Mouse (Mus musculus) MEL (cell line): ENCODE results near the gene Atm. TPM values are rescaled to one million over a fixed set of nuclear protein-coding genes. Genes with fewer than 3 reads are reported as not detected.

ENCODE experiments used
- DNase-seq: peaks from one replicate; pipeline ENCODE4 v3.0.0; 2011; ENCODE audit warnings: low read depth, low spot score
- H3K27ac ChIP-seq: 2 replicates; pipeline ENCODE4 v1.5.1; 2012; ENCODE audit warnings: low read depth, mild to moderate bottlenecking, control low read depth, low read length, moderate library complexity; ENCODE audit not compliant: control insufficient read depth
- H3K27me3 ChIP-seq, 2 experiments: fragments of 150-350 bp in 1 of 2; sonication (generic) in 1 of 2; 2 replicates each; pipeline ENCODE4 v1.6.1; 2012; ENCODE audit warnings: low read length in 2 of 2, mild to moderate bottlenecking in 2 of 2, improper control_type of control experiment in 1 of 2, moderate library complexity in 1 of 2; ENCODE audit not compliant: insufficient read depth in 2 of 2, control insufficient read depth in 1 of 2
- H3K36me3 ChIP-seq, 2 experiments: 2 replicates each; pipeline ENCODE4 v1.6.1; 2012 to 2014; ENCODE audit warnings: low read length in 2 of 2, improper control_type of control experiment in 1 of 2, inconsistent platforms in 1 of 2, mild to moderate bottlenecking in 1 of 2; ENCODE audit not compliant: insufficient read depth in 2 of 2, control insufficient read depth in 1 of 2
- H3K4me1 ChIP-seq, 2 experiments: fragments of 150-350 bp in 1 of 2; sonication (generic) in 1 of 2; 2 replicates each; pipeline ENCODE4 v1.6.1; 2012; ENCODE audit warnings: low read length in 2 of 2, improper control_type of control experiment in 1 of 2, mild to moderate bottlenecking in 1 of 2; ENCODE audit not compliant: insufficient read depth in 2 of 2, control insufficient read depth in 1 of 2
- H3K4me3 ChIP-seq, 2 experiments: fragments of 150-350 bp in 1 of 2; sonication (generic) in 1 of 2; 2 replicates each; pipeline ENCODE4 v1.5.1; 2012; ENCODE audit warnings: low read depth in 2 of 2, low read length in 2 of 2, mild to moderate bottlenecking in 2 of 2, moderate library complexity in 2 of 2, control low read depth in 1 of 2, improper control_type of control experiment in 1 of 2; ENCODE audit not compliant: control insufficient read depth in 1 of 2, insufficient read depth in 1 of 2
- H3K79me2 ChIP-seq: 2 replicates; pipeline ENCODE4 v1.6.1; 2012; ENCODE audit warnings: mild to moderate bottlenecking, low read length, moderate library complexity; ENCODE audit not compliant: control insufficient read depth, poor library complexity, insufficient read depth
- H3K9ac ChIP-seq: 2 replicates; pipeline ENCODE4 v1.6.1; 2012; ENCODE audit warnings: low read depth, mild to moderate bottlenecking, control low read depth, low read length, moderate library complexity; ENCODE audit not compliant: control insufficient read depth, poor library complexity, severe bottlenecking
- H3K9me3 ChIP-seq: fragments of 150-350 bp; sonication (generic); replicated peaks from 2 replicates; pipeline ENCODE4 v1.6.1; 2012; ENCODE audit warnings: mild to moderate bottlenecking, low read length, improper control_type of control experiment, moderate library complexity; ENCODE audit not compliant: insufficient read depth
- BHLHE40 ChIP-seq: IDR thresholded peaks from 2 replicates; pipeline ENCODE4 v1.6.1; 2012; ENCODE audit warnings: low read depth, mild to moderate bottlenecking, inconsistent platforms, low read length, improper control_type of control experiment, borderline replicate concordance
- CTCF ChIP-seq, 3 experiments: IDR thresholded peaks in 2 of 3; conservative IDR thresholded peaks in 1 of 3; 2 replicates each; pipeline ENCODE4 v1.5.1; 2011 to 2012; ENCODE audit warnings: low read length in 3 of 3, low read depth in 2 of 3, mild to moderate bottlenecking in 2 of 3, improper control_type of control experiment in 1 of 3, inconsistent platforms in 1 of 3, mixed read lengths in 1 of 3, moderate library complexity in 1 of 3; ENCODE audit not compliant: control insufficient read depth in 1 of 3, insufficient read depth in 1 of 3, poor library complexity in 1 of 3, severe bottlenecking in 1 of 3
- E2F4 ChIP-seq: IDR thresholded peaks from 2 replicates; pipeline ENCODE4 v1.6.1; 2011; ENCODE audit warnings: low read depth, low read length, improper control_type of control experiment, borderline replicate concordance
- ELF1 ChIP-seq: IDR thresholded peaks from 2 replicates; pipeline ENCODE4 v1.6.1; 2014; ENCODE audit warnings: low read depth, mild to moderate bottlenecking, inconsistent platforms, low read length, improper control_type of control experiment, moderate library complexity
- GABPA ChIP-seq: IDR thresholded peaks from 2 replicates; pipeline ENCODE4 v1.6.1; 2012; ENCODE audit warnings: low read depth, mild to moderate bottlenecking, inconsistent platforms, low read length, improper control_type of control experiment, moderate library complexity
- MAX ChIP-seq: IDR thresholded peaks from 2 replicates; pipeline ENCODE4 v1.6.1; 2011; ENCODE audit warnings: low read length, improper control_type of control experiment
- MXI1 ChIP-seq: IDR thresholded peaks from 2 replicates; pipeline ENCODE4 v1.6.1; 2011; ENCODE audit warnings: mild to moderate bottlenecking, low read depth, low read length, improper control_type of control experiment
- MYC ChIP-seq: IDR thresholded peaks from 2 replicates; pipeline ENCODE4 v1.6.1; 2011; ENCODE audit warnings: low read depth, mild to moderate bottlenecking, low read length, improper control_type of control experiment, moderate library complexity
- NELFE ChIP-seq: IDR thresholded peaks from 2 replicates; pipeline ENCODE4 v1.6.1; 2011; ENCODE audit warnings: low read depth, low read length, improper control_type of control experiment
- POLR2A ChIP-seq, 2 experiments: IDR thresholded peaks; 2 replicates each; pipeline ENCODE4 v1.6.1; 2011 to 2012; ENCODE audit warnings: low read length in 2 of 2, mild to moderate bottlenecking in 2 of 2, control low read depth in 1 of 2, improper control_type of control experiment in 1 of 2, low read depth in 1 of 2, moderate library complexity in 1 of 2; ENCODE audit not compliant: control insufficient read depth in 1 of 2, insufficient read depth in 1 of 2, poor library complexity in 1 of 2
- RCOR1 ChIP-seq: IDR thresholded peaks from 2 replicates; pipeline ENCODE4 v1.6.1; 2012; ENCODE audit warnings: low read depth, mild to moderate bottlenecking, inconsistent platforms, low read length, improper control_type of control experiment
- SIN3A ChIP-seq: IDR thresholded peaks from 2 replicates; pipeline ENCODE4 v1.6.1; 2012; ENCODE audit warnings: low read length, improper control_type of control experiment, inconsistent platforms
- TAL1 ChIP-seq: IDR thresholded peaks from 2 replicates; pipeline ENCODE4 v1.6.1; 2012; ENCODE audit warnings: mild to moderate bottlenecking, inconsistent platforms, low read length, moderate library complexity, mixed read lengths
- UBTF ChIP-seq: IDR thresholded peaks from 2 replicates; pipeline ENCODE4 v1.6.1; 2012; ENCODE audit warnings: low read depth, mild to moderate bottlenecking, inconsistent platforms, low read length, improper control_type of control experiment, moderate library complexity, borderline replicate concordance; ENCODE audit not compliant: insufficient read depth
- USF1 ChIP-seq: IDR thresholded peaks from 2 replicates; pipeline ENCODE4 v1.6.1; 2014; ENCODE audit warnings: low read depth, mild to moderate bottlenecking, inconsistent platforms, low read length, improper control_type of control experiment, moderate library complexity
- USF2 ChIP-seq, 2 experiments: IDR thresholded peaks; 2 replicates each; pipeline ENCODE4 v1.6.1; 2011 to 2012; ENCODE audit warnings: improper control_type of control experiment in 2 of 2, low read length in 2 of 2, borderline replicate concordance in 1 of 2, inconsistent platforms in 1 of 2, low read depth in 1 of 2, mild to moderate bottlenecking in 1 of 2; ENCODE audit not compliant: insufficient read depth in 1 of 2
- ZMIZ1 ChIP-seq: IDR thresholded peaks from 2 replicates; pipeline ENCODE4 v1.6.1; 2012; ENCODE audit warnings: low read depth, mild to moderate bottlenecking, inconsistent platforms, low read length, improper control_type of control experiment, moderate library complexity
- polyA plus RNA-seq, 2 experiments: library from polyadenylated mRNA; stranded (reverse) in 1 of 2; unstranded in 1 of 2; fragments of >175 nt in 1 of 2; fragments of >200 nt in 1 of 2; gene quantifications; 2 replicates each; pipeline versions ENCODE4 v1.2.1 to v1.2.4; 2012; ENCODE audit warnings: low replicate concordance in 2 of 2, low read depth in 1 of 2; ENCODE audit not compliant: insufficient read length in 2 of 2, insufficient read depth in 1 of 2, missing spikeins in 1 of 2
- total RNA-seq: library from RNA; depleted of rRNA; stranded (reverse); fragments of 300-350 nt; gene quantifications from 2 replicates; pipeline ENCODE4 v1.2.3, GENCODE M21; 2012

Gene Atm
- total and polyA plus RNA-seq, 3 experiments: 16.0 to 21.4 TPM; not detected in 1

GRCm38 (mm10) chr9:53536558-53537320 is at the start of gene Atm, which contains the start of gene Npat (continued):
- TF ChIP-seq UBTF (0 out of 2 replicates have a peak, but pooled peaks have one; percentile 49), CTCF (IDR thresholded peaks at IDR 0.05 in 2 of 3, conservative IDR thresholded peaks at IDR 0.05 in 1 of 3; ENCODE audit: control insufficient read depth in 1 of 3, insufficient read depth in 1 of 3, low read depth in 2 of 3, low read length in 3 of 3, poor library complexity in 1 of 3, severe bottlenecking in 1 of 3) (no peak), MYC (peak; percentile 94)

- H3K4me3 ChIP-seq: no peak overlapping the region
- H3K36me3 ChIP-seq: peaks cover 0 to 14% of the 10 kb centered on the region in 2 experiments; a peak in 2 of 4 replicates
- H3K9ac ChIP-seq: no peak overlapping the region
- DNase-seq: no peak
- no peak overlapping the region for H3K27ac ChIP-seq
- no peaks in the 10 kb centered on the region for H3K9me3 ChIP-seq
- no peaks in the 10 kb centered on the region for H3K4me1 ChIP-seq
- H3K27me3 ChIP-seq: no peaks in the 10 kb centered on the region
- TF ChIP-seq MAX (no peak), GABPA (no peak)
- H3K79me2 ChIP-seq: no peaks in the 10 kb centered on the region
Measured at GRCm38 (mm10) chr9:53581870-53582269, 45.3 kb upstream of the Atm start.

GRCm38 (mm10) chr9:53575721-53576120 is 39.2 kb upstream of the Atm start:
- H3K4me3 ChIP-seq: no peak overlapping the region
- no peak for TF ChIP-seq E2F4
- no peak for TF ChIP-seq ZMIZ1
- no peak for TF ChIP-seq USF1
- TF ChIP-seq USF2 (IDR thresholded peaks at IDR 0.05; ENCODE audit: borderline replicate concordance in 1 of 2, insufficient read depth in 1 of 2, low read depth in 1 of 2, low read length in 2 of 2): no peak
- TF ChIP-seq GABPA: no peak
- no peak for TF ChIP-seq ELF1
- TF ChIP-seq RCOR1: no peak
- TF ChIP-seq SIN3A: no peak
- TF ChIP-seq MXI1: no peak
- no peak for TF ChIP-seq BHLHE40
- no peak for TF ChIP-seq POLR2A (IDR thresholded peaks at IDR 0.05; ENCODE audit: control insufficient read depth in 1 of 2, insufficient read depth in 1 of 2, low read depth in 1 of 2, low read length in 2 of 2, poor library complexity in 1 of 2)
- TF ChIP-seq NELFE: no peak
- no peak for TF ChIP-seq TAL1
- H3K79me2 ChIP-seq: no peaks in the 10 kb centered on the region
- H3K9ac ChIP-seq: no peak overlapping the region
- H3K9me3 ChIP-seq: no peaks in the 10 kb centered on the region
- no peaks in the 10 kb centered on the region for H3K27me3 ChIP-seq
- H3K36me3 ChIP-seq: peaks cover 12 to 32% of the 10 kb centered on the region in 2 experiments
- peaks cover 0 to 4% of the 10 kb centered on the region in 2 experiments; a peak in 2 of 4 replicates for H3K4me1 ChIP-seq
- H3K27ac ChIP-seq: no peak overlapping the region
- no peak for DNase-seq
